ENCODE assay signal across 9 mouse cellular contexts in the genomic region with DNA sequence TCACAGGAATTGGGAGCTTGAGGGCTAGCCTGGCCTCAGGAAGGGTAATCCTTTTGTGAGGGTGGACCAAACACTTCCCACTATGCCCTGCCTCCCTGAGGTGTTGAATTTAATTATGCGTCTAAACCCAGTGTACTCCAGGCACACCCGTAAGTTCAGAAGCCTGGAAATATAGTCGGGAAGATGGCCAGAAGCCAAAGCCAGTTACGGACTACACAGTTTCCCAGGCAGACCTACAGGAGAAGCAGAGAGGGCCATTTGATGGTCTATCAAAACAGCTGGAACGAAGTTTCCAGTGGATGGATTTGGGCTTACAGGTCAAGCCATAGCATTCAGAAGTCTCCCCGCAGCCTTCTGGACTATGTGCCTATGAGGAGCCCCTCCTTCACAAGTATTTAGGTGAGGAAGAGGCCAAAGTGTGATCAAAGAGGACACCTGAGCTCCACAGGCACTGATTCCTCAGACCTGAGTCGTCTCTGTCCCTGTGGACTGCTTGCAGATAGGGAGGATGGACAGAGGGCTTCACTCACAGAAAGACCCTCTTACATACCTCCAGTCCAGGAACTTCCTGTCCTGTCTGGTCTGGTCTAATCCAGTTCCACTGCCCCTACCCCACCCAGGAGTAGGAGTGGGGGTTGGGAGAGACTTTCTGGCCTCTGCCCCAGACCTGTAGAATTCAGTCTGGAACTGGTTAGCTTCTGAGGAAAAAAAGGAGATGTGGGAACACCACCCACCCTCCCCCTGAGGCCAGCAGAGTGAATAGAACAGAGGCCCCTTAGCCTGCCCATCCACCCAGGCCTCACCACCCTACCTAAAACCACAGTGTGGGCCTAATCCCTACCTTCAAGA. TPM values are rescaled to one million over a fixed set of nuclear protein-coding genes. Genes with fewer than 3 reads are reported as not detected.
DNase-seq lines count a peak whose midpoint lies in the region; ATAC-seq lines count a peak whose summit lies in the region.
"Had no signal": no experiment of that assay in that cellular context is flagged by ENCODE, and none has a peak within 500 bp of the region (broad histone marks: within the 10 kb centered on the region; RNA-seq: fewer than 3 reads in every experiment).

No protein-coding gene starts in this region.

- ATAC-seq in embryonic facial prominence, embryonic 11.5 days (replicated peaks; ENCODE audit: insufficient number of reproducible peaks, low FRiP score, low TSS enrichment, low read depth) = no peak
- ATAC-seq in midbrain, embryonic 13.5 days = no peak
- no peak for ATAC-seq in erythroblast, adult 5-6 weeks (replicated peaks; ENCODE audit: low FRiP score, poor library complexity, severe bottlenecking)

- H3K4me3 ChIP-seq in embryonic facial prominence, embryonic 11.5 days (ENCODE audit: low read depth, low read length) = no peak overlapping the region
- no peak overlapping the region for H3K4me3 ChIP-seq in midbrain, embryonic 13.5 days (replicated peaks)

- H3K4me2 ChIP-seq in embryonic facial prominence, embryonic 11.5 days (ENCODE audit: low read depth, low read length) = no peak overlapping the region
- no peak overlapping the region for H3K4me2 ChIP-seq in midbrain, embryonic 13.5 days (replicated peaks)

- no peaks in the 10 kb centered on the region for H3K27me3 ChIP-seq in embryonic facial prominence, embryonic 11.5 days (ENCODE audit: control insufficient read depth, insufficient read depth, low read length)
- H3K27me3 ChIP-seq in midbrain, embryonic 13.5 days = no peaks in the 10 kb centered on the region

- DNase-seq in gastrocnemius, postnatal 10 days = peak; percentile 5
- no peak for DNase-seq in gastrocnemius, postnatal 14 days
- peak; percentile 60 for DNase-seq in embryonic facial prominence, embryonic 11.5 days (ENCODE audit: low spot score)
- DNase-seq in kidney, adult 11 months = peak; percentile 48
- DNase-seq in cerebellum, adult 9-10 months = no peak
- no peak for DNase-seq in right cerebral cortex, postnatal 4 days

- peak overlapping the region; percentile 63; the same call in 1 of the 2 replicates for H3K27ac ChIP-seq in embryonic facial prominence, embryonic 11.5 days (replicated peaks; ENCODE audit: low read depth, low read length)
- peak overlapping the region; percentile 72 for H3K27ac ChIP-seq in midbrain, embryonic 13.5 days

- 70% methylated on average over 7 of the region's 7 CpGs for WGBS in embryonic facial prominence, embryonic 11.5 days
- whole genome bisulfite sequencing in midbrain, embryonic 13.5 days = 80% methylated on average over 7 of the region's 7 CpGs

- H3K36me3 ChIP-seq in embryonic facial prominence, embryonic 11.5 days (replicated peaks; ENCODE audit: control insufficient read depth, insufficient read depth, low read depth, low read length) = peaks cover 2% of the 10 kb centered on the region; the same call in 1 of the 2 replicates
- peaks cover 51% of the 10 kb centered on the region for H3K36me3 ChIP-seq in midbrain, embryonic 13.5 days

- no peaks in the 10 kb centered on the region for H3K9me3 ChIP-seq in embryonic facial prominence, embryonic 11.5 days (replicated peaks; ENCODE audit: control insufficient read depth, low read length)
- H3K9me3 ChIP-seq in midbrain, embryonic 13.5 days = no peaks in the 10 kb centered on the region

- no peak overlapping the region for H3K9ac ChIP-seq in embryonic facial prominence, embryonic 11.5 days (replicated peaks; ENCODE audit: low read length)
- H3K9ac ChIP-seq in midbrain, embryonic 13.5 days (replicated peaks) = no peak overlapping the region

- intact Hi-C loops in gastrocnemius, postnatal 14 days (cut with DNase I; ENCODE audit: low total_unique reads) = no loop called here

- H3K4me1 ChIP-seq in embryonic facial prominence, embryonic 11.5 days (ENCODE audit: control insufficient read depth, insufficient read depth, low read length) = peaks cover 4% of the 10 kb centered on the region; the same call in 1 of the 2 replicates
- H3K4me1 ChIP-seq in midbrain, embryonic 13.5 days (replicated peaks) = peaks cover 47% of the 10 kb centered on the region

RNA-seq across cellular contexts. Expression of a gene that starts 1.1 kb away (rescaled TPM):
- 10 to 100 TPM; 11.3 to 12.4 TPM for total RNA-seq in gastrocnemius, postnatal 10 days (2021)
- 10 to 100 TPM; 11.0 to 14.3 TPM for total RNA-seq in gastrocnemius, postnatal 14 days (2021)
- 2.3 and 4.5 TPM in 2 replicates for polyA plus RNA-seq in embryonic facial prominence, embryonic 11.5 days (2014; fragmentation: Nextera tagmentation; extraction: Ambion mirVana)
- polyA plus RNA-seq in midbrain, embryonic 13.5 days (2015; fragmentation: Nextera tagmentation; extraction: Ambion mirVana) = 5.7 and 7.7 TPM in 2 replicates
- 2.7 TPM in 1 of 2 replicates, not detected in the other for total RNA-seq in erythroblast, adult 5-6 weeks (2015; ENCODE audit: low replicate concordance)
- total RNA-seq in erythroblast, adult 5-6 weeks (2017; ENCODE audit: low replicate concordance) = 1.3 and 5.6 TPM in 2 replicates

RNA-seq across cellular contexts. Expression of a gene that starts 15.9 kb away (rescaled TPM):
- total RNA-seq in gastrocnemius, postnatal 10 days (2021) = not detected
- total RNA-seq in gastrocnemius, postnatal 14 days (2021) = under 1 TPM in 1 of 2 experiments, not detected in 1; 0.90 TPM
- polyA plus RNA-seq in embryonic facial prominence, embryonic 11.5 days (2014; fragmentation: Nextera tagmentation; extraction: Ambion mirVana) = not detected in 2 replicates
- polyA plus RNA-seq in midbrain, embryonic 13.5 days (2015; fragmentation: Nextera tagmentation; extraction: Ambion mirVana) = not detected in 2 replicates
- total RNA-seq in erythroblast, adult 5-6 weeks (2015; ENCODE audit: low replicate concordance) = not detected in 2 replicates
- total RNA-seq in erythroblast, adult 5-6 weeks (2017; ENCODE audit: low replicate concordance) = not detected in 2 replicates
- total RNA-seq: hematopoietic stem cell, adult 5-6 weeks had no signal

RNA-seq across cellular contexts. Expression of a gene that starts 21.2 kb away (rescaled TPM):
- 10 to 100 TPM; 17.3 to 18.3 TPM for total RNA-seq in gastrocnemius, postnatal 10 days (2021)
- 10 to 100 TPM; 18.8 to 18.9 TPM for total RNA-seq in gastrocnemius, postnatal 14 days (2021)
- 21.5 and 26.5 TPM in 2 replicates for polyA plus RNA-seq in embryonic facial prominence, embryonic 11.5 days (2014; fragmentation: Nextera tagmentation; extraction: Ambion mirVana)
- polyA plus RNA-seq in midbrain, embryonic 13.5 days (2015; fragmentation: Nextera tagmentation; extraction: Ambion mirVana) = 30.6 and 32.3 TPM in 2 replicates
- total RNA-seq in erythroblast, adult 5-6 weeks (2015; ENCODE audit: low replicate concordance) = 1.2 and 1.7 TPM in 2 replicates
- total RNA-seq in erythroblast, adult 5-6 weeks (2017; ENCODE audit: low replicate concordance) = 2.8 and 3.0 TPM in 2 replicates

RNA-seq across cellular contexts. Expression of a gene that starts 21.3 kb away (rescaled TPM):
- 10 to 100 TPM; 15.9 to 18.1 TPM for total RNA-seq in gastrocnemius, postnatal 10 days (2021)
- 10 to 100 TPM; 10.5 to 13.1 TPM for total RNA-seq in gastrocnemius, postnatal 14 days (2021)
- 54.0 and 58.9 TPM in 2 replicates for polyA plus RNA-seq in embryonic facial prominence, embryonic 11.5 days (2014; fragmentation: Nextera tagmentation; extraction: Ambion mirVana)
- polyA plus RNA-seq in midbrain, embryonic 13.5 days (2015; fragmentation: Nextera tagmentation; extraction: Ambion mirVana) = 23.6 and 27.9 TPM in 2 replicates
- 14.8 and 22.5 TPM in 2 replicates for total RNA-seq in erythroblast, adult 5-6 weeks (2015; ENCODE audit: low replicate concordance)
- 5.1 and 7.0 TPM in 2 replicates for total RNA-seq in erythroblast, adult 5-6 weeks (2017; ENCODE audit: low replicate concordance)

RNA-seq across cellular contexts. Expression of a gene that starts 24.5 kb away (rescaled TPM):
- under 1 TPM; 0.42 to 0.86 TPM for total RNA-seq in gastrocnemius, postnatal 10 days (2021)
- total RNA-seq in gastrocnemius, postnatal 14 days (2021) = 1 to 10 TPM in 1 of 2 experiments, under 1 TPM in 1; 0.59 to 1.7 TPM
- 0.13 TPM in 1 of 2 replicates, not detected in the other for polyA plus RNA-seq in embryonic facial prominence, embryonic 11.5 days (2014; fragmentation: Nextera tagmentation; extraction: Ambion mirVana)
- polyA plus RNA-seq in midbrain, embryonic 13.5 days (2015; fragmentation: Nextera tagmentation; extraction: Ambion mirVana) = 0.39 and 0.40 TPM in 2 replicates
- not detected in 2 replicates for total RNA-seq in erythroblast, adult 5-6 weeks (2015; ENCODE audit: low replicate concordance)
- not detected in 2 replicates for total RNA-seq in erythroblast, adult 5-6 weeks (2017; ENCODE audit: low replicate concordance)

Comparison
In these comparisons a context has a peak if more than half of its experiments do, and no peak if none do; other contexts are left out.
1. DNase-seq: peak in gastrocnemius, postnatal 10 days (single experiment), embryonic facial prominence, embryonic 11.5 days (single experiment) and kidney, adult 11 months (single experiment); none in gastrocnemius, postnatal 14 days (single experiment), cerebellum, adult 9-10 months (single experiment) and right cerebral cortex, postnatal 4 days (single experiment).
2. RNA of a gene that starts 21.2 kb away (total RNA-seq): 18.8 to 18.9 TPM in gastrocnemius, postnatal 14 days and 17.3 to 18.3 TPM in gastrocnemius, postnatal 10 days; 1.2 to 3.0 TPM in erythroblast, adult 5-6 weeks; every median in the first group is over 4 times any median in the second.